Comparison of ENCODE assay signal across 7 mouse cellular contexts in genomic region chr11:3202231-3202701, GRCm38 (mm10). TPM values are rescaled to one million over a fixed set of nuclear protein-coding genes. Genes with fewer than 3 reads are reported as not detected.
DNase-seq lines count a peak whose midpoint lies in the region; ATAC-seq lines count a peak whose summit lies in the region.

Gene Eif4enif1, plus strand, starts transcription at chr11:3202392.

- peak within 1 kb of the TSS; percentile 55 for H3K9ac ChIP-seq in midbrain, embryonic 13.5 days (replicated peaks)

- H3K27me3 ChIP-seq in embryonic facial prominence, embryonic 10.5 days (replicated peaks; ENCODE audit: low read depth, poor library complexity, severe bottlenecking): no peaks in the 10 kb centered on the region
- H3K27me3 ChIP-seq in limb, embryonic 10.5 days (ENCODE audit: low read depth, poor library complexity, severe bottlenecking): no peaks in the 10 kb centered on the region
- H3K27me3 ChIP-seq in midbrain, embryonic 13.5 days: no peaks in the 10 kb centered on the region

- H3K4me3 ChIP-seq in embryonic facial prominence, embryonic 10.5 days: peak within 1 kb of the TSS; percentile 55
- peak within 1 kb of the TSS; percentile 50 for H3K4me3 ChIP-seq in limb, embryonic 10.5 days
- peak within 1 kb of the TSS; percentile 41 for H3K4me3 ChIP-seq in midbrain, embryonic 13.5 days (replicated peaks)

- peaks cover 32% of the 10 kb centered on the region for H3K36me3 ChIP-seq in embryonic facial prominence, embryonic 10.5 days (replicated peaks)
- peaks cover 31% of the 10 kb centered on the region for H3K36me3 ChIP-seq in limb, embryonic 10.5 days
- H3K36me3 ChIP-seq in midbrain, embryonic 13.5 days: peaks cover 22% of the 10 kb centered on the region

- peak; percentile 47 for ATAC-seq in granulocyte monocyte progenitor cell, adult 5-6 weeks (replicated peaks; ENCODE audit: poor library complexity, severe bottlenecking)
- peak; percentile 81 for ATAC-seq in midbrain, embryonic 13.5 days

- no peaks in the 10 kb centered on the region for H3K9me3 ChIP-seq in embryonic facial prominence, embryonic 10.5 days
- no peaks in the 10 kb centered on the region for H3K9me3 ChIP-seq in limb, embryonic 10.5 days (replicated peaks)
- H3K9me3 ChIP-seq in midbrain, embryonic 13.5 days: no peaks in the 10 kb centered on the region

- DNase-seq in adrenal gland, postnatal 10 days: peak; percentile 93
- peak; percentile 94 for DNase-seq in embryonic facial prominence, embryonic 10.5 days (ENCODE audit: low spot score)
- DNase-seq in kidney, adult 11 months: peak; percentile 92
- DNase-seq in limb, embryonic 10.5 days (ENCODE audit: low spot score): peak; percentile 95
- DNase-seq in spleen, adult 12 weeks (ENCODE audit: low spot score): peak; percentile 90

- H3K27ac ChIP-seq in embryonic facial prominence, embryonic 10.5 days (replicated peaks): peak within 1 kb of the TSS; percentile 84
- peak within 1 kb of the TSS; percentile 85 for H3K27ac ChIP-seq in limb, embryonic 10.5 days
- peak within 1 kb of the TSS; percentile 42 for H3K27ac ChIP-seq in midbrain, embryonic 13.5 days

- H3K4me1 ChIP-seq in embryonic facial prominence, embryonic 10.5 days: no peaks in the 10 kb centered on the region; the same call in 1 of the 2 replicates
- no peaks in the 10 kb centered on the region for H3K4me1 ChIP-seq in limb, embryonic 10.5 days
- H3K4me1 ChIP-seq in midbrain, embryonic 13.5 days (replicated peaks): peaks cover 17% of the 10 kb centered on the region

- under 1% methylated on average over 46 of the region's 57 CpGs for WGBS in embryonic facial prominence, embryonic 10.5 days
- under 1% methylated on average over 50 of the region's 57 CpGs for WGBS in limb, embryonic 10.5 days
- WGBS in midbrain, embryonic 13.5 days: under 1% methylated on average over 39 of the region's 57 CpGs

- H3K4me2 ChIP-seq in midbrain, embryonic 13.5 days (replicated peaks): peak within 1 kb of the TSS; percentile 44

RNA-seq across cellular contexts. Expression of gene Eif4enif1, which starts in this region (rescaled TPM):
- total RNA-seq in adrenal gland, postnatal 10 days (2021): 10 to 100 TPM; 56.2 to 57.8 TPM
- 65.6 and 69.8 TPM in 2 replicates for polyA plus RNA-seq in embryonic facial prominence, embryonic 10.5 days (2016; fragmentation: Nextera tagmentation; extraction: Ambion mirVana)
- 67.8 and 75.2 TPM in 2 replicates for total RNA-seq in granulocyte monocyte progenitor cell, adult 5-6 weeks (2014; fragmentation: Nextera tagmentation)
- total RNA-seq in granulocyte monocyte progenitor cell, adult 5-6 weeks (2017): 35.2 and 51.4 TPM in 2 replicates
- polyA plus RNA-seq in limb, embryonic 10.5 days (2016; fragmentation: Nextera tagmentation; extraction: Ambion mirVana): 64.7 and 74.1 TPM in 2 replicates
- 54.4 and 55.6 TPM in 2 replicates for polyA plus RNA-seq in midbrain, embryonic 13.5 days (2015; fragmentation: Nextera tagmentation; extraction: Ambion mirVana)

Comparison
In these comparisons a context has a peak if more than half of its experiments do, and no peak if none do; other contexts are left out.
1. Peak in every context shown above with its lines: DNase-seq, ATAC-seq, H3K4me3 ChIP-seq and H3K27ac ChIP-seq.